Mouse (Mus musculus): ENCODE results near the gene Lrg1.

GRCm38 (mm10) chr17:56080781-56081585 lies 40.8 kb downstream of the Lrg1 start:
- no peak for TF ChIP-seq CTCF (conservative IDR thresholded peaks at IDR 0.05; ENCODE audit: insufficient read depth, insufficient read length, low read depth, low read length)
- no peak for TF ChIP-seq POLR2A (IDR thresholded peaks at IDR 0.05; ENCODE audit: low read depth, low read length)
